Mouse (Mus musculus) layer of hippocampus, adult 2 months (tissue): ENCODE measurements around the gene Spn. TPM values are rescaled to one million over a fixed set of nuclear protein-coding genes. Genes with fewer than 3 reads are reported as not detected.
"Not testable (repeated sequence)": the region's sequence is repeated elsewhere in the genome, so short reads cannot be mapped to it uniquely, and the experiment has no call there.

Source experiments
- DNase-seq, 2 experiments: peaks; one replicate each; pipeline ENCODE4 v3.0.0; 2022; ENCODE audit warnings: low spot score in 2 of 2
- H3K27ac ChIP-seq: fragments of 200-600 bp; 2 replicates; pipeline ENCODE4 v1.8.1; 2022
- H3K4me3 ChIP-seq: fragments of 200-600 bp; 2 replicates; pipeline ENCODE4 v1.8.1; 2022; ENCODE audit warnings: mild to moderate bottlenecking
- CTCF ChIP-seq: fragments of 200-600 bp; conservative IDR thresholded peaks from 2 replicates; pipeline ENCODE4 v1.8.1; 2022; ENCODE audit warnings: antibody characterized with exemption, mild to moderate bottlenecking, moderate library complexity
- long read RNA-seq, 2 experiments: library from polyadenylated mRNA; stranded (forward); transcript quantifications; one replicate each; pipeline ENCODE4 v2.0.0; 2021; ENCODE audit warnings: borderline mapping rate in 2 of 2
- total RNA-seq, 2 experiments: library from RNA; stranded (reverse); gene quantifications; 2 replicates each; pipeline ENCODE4 v1.2.3; 2021

Gene Spn
- total RNA-seq = under 1 TPM; 0.64 to 0.72 TPM
- long read RNA-seq, experiment 1 = 0 reads
- long read RNA-seq, experiment 2, partial matches to known transcripts = 0 of 1 reads
- long read RNA-seq, experiment 2, other reads (novel, unspliced or antisense) = 1 of 1 reads

DNA sequence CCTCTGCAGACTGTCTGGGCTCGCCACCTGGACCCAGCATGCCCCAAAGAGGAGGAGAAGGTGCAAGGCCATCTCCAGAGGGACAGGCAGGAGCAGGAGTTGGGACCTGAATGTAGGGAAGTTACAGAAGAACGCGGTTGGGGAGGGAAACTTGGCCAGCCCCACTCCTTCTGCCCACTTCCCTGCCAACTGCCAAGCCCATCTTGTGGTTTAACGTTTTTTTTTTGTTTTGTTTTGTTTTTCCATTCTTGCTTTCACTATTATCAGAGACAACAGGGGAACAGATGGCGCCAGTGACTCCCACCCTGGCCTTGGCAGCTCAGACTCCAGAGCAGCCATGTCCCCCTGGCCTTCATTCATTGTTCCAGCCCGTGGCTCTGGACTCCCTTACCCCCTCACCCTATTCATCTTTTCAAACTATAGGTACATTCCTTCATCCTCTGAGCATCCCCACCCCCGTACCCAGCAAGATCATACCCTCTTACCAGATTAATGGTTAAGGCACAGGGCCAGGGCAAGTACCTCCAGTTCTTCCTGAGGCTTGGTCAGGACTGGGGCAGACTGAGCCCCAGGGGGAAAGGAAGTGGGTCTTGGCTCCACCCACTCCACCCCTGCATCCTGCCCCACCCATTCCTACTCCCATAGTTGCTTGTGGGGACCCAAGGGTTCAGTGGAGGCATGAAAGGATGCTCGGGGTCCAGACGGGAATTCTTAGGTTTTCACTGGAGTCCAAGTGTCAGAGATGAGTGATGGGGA lies at the start of gene Spn:
Gene Spn (minus strand): TSS at position 562 of the 756 bp plus-strand sequence.
- no peak for DNase-seq
- no peak for TF ChIP-seq CTCF
- H3K27ac ChIP-seq = no peak within 1 kb of the TSS
- no peak within 1 kb of the TSS for H3K4me3 ChIP-seq

DNA sequence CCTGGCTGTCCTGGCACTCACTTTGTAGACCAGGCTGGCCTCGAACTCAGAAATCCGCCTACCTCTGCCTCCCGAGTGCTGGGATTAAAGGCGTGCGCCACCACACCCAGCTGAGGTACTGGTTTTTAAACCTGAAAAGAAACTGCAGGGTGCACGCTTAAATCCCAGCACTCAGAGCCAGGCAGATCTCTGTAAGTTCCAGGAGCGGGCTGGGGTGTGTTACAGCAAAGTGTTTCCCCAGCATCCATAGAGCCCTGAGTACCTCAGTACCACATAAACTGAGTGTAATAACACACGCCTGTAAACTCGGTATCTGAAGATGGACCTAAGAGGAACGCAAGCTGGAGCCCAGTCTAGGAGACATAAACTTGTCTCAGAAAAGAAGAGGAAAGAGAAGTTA lies 49.7 kb upstream of the Spn start:
- Histone ChIP-seq H3K4me3 (no peak overlapping the region), H3K27ac (no peak overlapping the region)
- no peak for DNase-seq
- no peak for TF ChIP-seq CTCF

DNA sequence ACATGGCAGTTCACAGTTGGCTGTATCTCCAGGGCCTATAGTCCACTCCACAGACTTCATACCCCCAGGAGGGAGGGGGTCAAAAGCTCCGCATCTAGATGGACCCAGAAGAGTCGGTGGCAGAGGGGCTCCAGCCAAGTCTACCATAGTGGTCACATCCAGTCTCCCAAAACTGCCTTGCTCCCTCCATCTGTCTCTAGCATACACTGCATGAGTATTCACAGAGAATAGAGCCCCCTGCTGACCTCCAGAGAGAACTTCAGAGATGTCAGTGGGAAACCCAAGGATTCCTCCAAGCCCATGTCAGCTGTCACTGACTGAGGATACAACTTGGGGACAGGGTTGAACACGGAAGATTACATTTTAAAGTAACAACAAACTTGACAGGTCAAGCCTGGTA lies 48.0 kb upstream of the Spn start:
- Histone ChIP-seq H3K27ac (no peak overlapping the region), H3K4me3 (no peak overlapping the region)
- DNase-seq = no peak
- peak; percentile 77 for TF ChIP-seq CTCF

DNA sequence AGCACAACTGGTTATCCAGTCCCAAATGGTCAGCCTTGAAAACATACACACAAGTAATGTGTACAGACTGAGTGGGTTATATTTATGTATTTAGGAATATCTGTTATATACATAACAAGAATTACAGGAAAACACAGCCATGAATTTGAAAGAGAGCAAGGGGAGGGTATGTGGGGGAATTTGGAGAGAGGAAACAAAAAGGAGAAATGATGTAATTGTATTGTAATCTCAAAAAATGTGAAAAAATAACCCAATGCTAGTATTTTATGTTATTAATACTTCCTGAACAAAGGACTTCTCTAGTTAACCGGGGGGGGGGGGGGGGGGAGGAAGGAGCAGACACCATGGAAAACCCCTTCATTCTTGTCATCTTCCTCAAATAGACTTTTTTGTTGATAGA lies 47.1 kb upstream of the Spn start:
- no peak for DNase-seq
- TF ChIP-seq CTCF = no peak
- Histone ChIP-seq H3K27ac (no peak overlapping the region), H3K4me3 (no peak overlapping the region)

DNA sequence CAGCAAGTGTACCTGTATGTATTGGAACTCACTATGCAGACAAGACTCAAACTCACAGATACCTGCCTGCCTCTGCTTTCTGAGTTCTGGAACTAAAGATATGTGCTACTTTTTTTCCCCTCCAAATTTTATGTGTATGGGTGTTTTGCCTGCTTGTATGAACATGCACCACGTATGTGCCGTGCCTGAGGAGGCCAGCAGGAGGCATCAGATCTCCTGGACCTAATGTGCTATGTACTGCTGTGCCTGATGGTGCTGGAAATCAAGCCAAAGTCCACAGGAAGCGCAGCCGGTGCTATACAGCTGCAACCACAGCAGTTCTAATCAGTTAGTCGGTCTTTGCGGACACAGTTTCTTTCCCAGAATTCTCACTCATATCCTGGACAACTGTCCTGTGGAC lies 46.2 kb upstream of the Spn start:
- TF ChIP-seq CTCF = peak; percentile 43
- H3K27ac ChIP-seq = no peak overlapping the region
- DNase-seq = no peak
- no peak overlapping the region for H3K4me3 ChIP-seq

DNA sequence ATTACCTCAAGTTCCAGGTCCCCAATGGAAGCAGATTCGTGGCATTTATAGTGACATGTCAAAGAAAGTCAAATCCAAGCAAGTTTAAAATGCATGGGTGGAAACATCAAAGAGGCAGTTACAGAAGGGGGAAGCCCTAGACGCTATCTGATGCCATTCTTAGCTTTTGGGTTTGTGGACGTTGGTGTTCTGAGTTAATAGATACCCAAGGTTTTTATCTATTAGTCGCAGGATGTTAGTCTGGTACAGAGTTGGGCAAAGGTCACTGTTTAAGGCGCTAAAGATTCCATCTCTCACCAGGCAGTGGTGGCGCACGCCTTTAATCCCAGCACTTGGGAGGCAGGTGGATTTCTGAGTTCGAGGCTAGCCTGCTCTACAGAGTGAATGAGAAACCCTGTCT lies 45.7 kb upstream of the Spn start:
- DNase-seq = no peak

GRCm38 (mm10) chr7:127181724-127182123 lies 44.1 kb upstream of the Spn start:
- not testable (repeated sequence) for DNase-seq, H3K4me3 ChIP-seq, H3K27ac ChIP-seq
- peak; percentile 35 for TF ChIP-seq CTCF

More for the DNA sequence above, 45.7 kb upstream of the Spn start:
- no peak overlapping the region for H3K4me3 ChIP-seq
- no peak overlapping the region for H3K27ac ChIP-seq
- TF ChIP-seq CTCF = no peak

GRCm38 (mm10) chr7:127180783-127181182 lies 43.2 kb upstream of the Spn start:
- no peak for TF ChIP-seq CTCF
- no peak overlapping the region for H3K4me3 ChIP-seq
- no peak for DNase-seq
- H3K27ac ChIP-seq = no peak overlapping the region

- Histone ChIP-seq H3K27ac (no peak overlapping the region), H3K4me3 (no peak overlapping the region)
- no peak for DNase-seq
- no peak for TF ChIP-seq CTCF
These were observed 39.3 kb upstream of the Spn start for GRCm38 (mm10) chr7:127176937-127177336.

GRCm38 (mm10) chr7:127166501-127166900 lies 28.9 kb upstream of the Spn start:
- no peak for DNase-seq
- Histone ChIP-seq H3K4me3 (no peak overlapping the region), H3K27ac (no peak overlapping the region)
- TF ChIP-seq CTCF = no peak

DNA sequence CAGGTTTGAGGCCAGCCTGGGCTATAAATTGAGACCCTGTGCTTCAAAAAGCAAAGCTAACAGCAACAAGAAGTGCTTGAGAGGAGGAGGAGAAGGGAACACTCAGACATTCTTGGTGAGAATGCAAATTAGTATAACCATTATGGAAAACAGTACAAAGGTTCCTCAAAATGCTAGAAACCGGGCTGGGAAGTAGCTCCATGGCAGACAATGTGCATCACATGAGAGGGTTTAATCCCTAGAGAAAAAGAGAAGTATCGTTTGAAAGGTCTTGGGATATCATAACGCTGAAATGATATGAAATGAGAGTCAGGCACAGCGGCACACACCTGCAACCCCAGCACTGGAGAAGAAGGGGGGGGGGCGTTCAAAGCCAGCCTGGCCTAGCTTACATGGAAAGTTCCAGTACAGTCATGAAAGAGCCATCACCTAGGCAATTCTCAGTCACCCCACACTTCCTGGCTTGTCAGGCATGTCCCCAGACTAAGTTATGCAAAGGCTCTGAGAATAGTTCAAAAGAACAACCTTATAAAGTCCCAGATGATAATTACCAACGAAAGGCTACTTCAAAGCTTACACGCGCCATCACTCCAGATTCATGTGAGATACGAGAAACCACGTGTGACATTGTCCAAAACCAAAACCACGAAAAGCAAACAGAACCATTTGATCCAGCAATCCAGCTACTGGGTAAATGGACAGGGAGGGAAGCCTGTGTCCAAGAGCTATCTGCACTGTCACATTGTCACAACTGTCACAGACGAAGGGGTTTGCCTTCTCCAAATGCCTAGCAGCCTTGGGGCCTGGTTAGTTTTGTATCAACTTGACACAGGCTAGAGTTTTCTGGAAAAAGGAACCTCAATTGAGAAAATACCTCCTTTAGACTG lies 28.2 kb upstream of the Spn start:
- H3K4me3 ChIP-seq = no peak overlapping the region
- no peak overlapping the region for H3K27ac ChIP-seq
- no peak for TF ChIP-seq CTCF
- DNase-seq = no peak

- H3K27ac ChIP-seq = no peak overlapping the region
- TF ChIP-seq CTCF = no peak
- H3K4me3 ChIP-seq = no peak overlapping the region
- no peak for DNase-seq
These were observed 26.4 kb upstream of the Spn start for GRCm38 (mm10) chr7:127164002-127164401.

DNA sequence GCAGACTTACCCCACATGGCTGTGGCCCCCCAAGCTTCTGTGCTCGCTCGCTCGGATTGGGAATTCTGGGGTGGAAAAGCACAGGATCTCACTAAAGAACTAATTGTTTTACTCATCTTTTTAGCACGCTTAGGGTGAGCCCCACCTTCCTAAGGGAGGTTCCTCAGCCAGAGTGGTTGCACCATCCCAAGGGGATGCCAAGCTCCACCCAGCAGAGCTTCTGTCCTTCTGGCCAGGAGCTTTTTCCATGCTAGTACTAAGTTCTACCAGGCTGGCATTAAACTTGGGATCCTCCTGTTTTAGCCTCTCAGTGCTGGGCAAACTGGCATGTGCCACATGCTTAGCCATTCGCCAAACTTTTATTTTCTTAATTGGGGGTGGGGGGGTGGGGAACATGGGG lies 24.9 kb upstream of the Spn start:
- no peak for TF ChIP-seq CTCF
- Histone ChIP-seq H3K27ac (no peak overlapping the region), H3K4me3 (no peak overlapping the region)
- DNase-seq = no peak

GRCm38 (mm10) chr7:127157548-127157947 lies 19.9 kb upstream of the Spn start:
- no peak overlapping the region for H3K4me3 ChIP-seq
- DNase-seq = no peak
- H3K27ac ChIP-seq = no peak overlapping the region
- TF ChIP-seq CTCF = no peak
